ENCODE assay signal across 22 mouse cellular contexts in the genomic region with DNA sequence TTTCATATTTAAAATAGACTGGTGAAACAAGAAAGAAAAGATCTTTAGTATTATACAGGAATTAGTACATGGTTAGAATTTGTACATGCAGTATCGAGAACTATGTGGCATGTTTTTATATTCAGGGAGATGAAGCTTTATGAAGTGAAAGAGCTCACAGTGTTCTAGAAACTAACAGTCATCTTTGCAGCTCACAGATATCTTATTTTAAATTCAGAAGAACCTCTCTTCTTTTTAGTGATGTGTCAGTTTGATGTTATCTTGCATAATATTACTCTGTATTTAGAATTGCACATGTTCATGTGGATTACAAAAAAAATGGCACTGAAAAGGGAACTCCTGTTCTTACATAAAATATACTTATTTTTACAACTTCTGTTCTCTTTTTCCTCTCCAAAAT.
"Had no signal": no experiment of that assay in that cellular context is flagged by ENCODE, and none has a peak within 500 bp of the region (broad histone marks: within the 10 kb centered on the region; RNA-seq: fewer than 3 reads in every experiment).

No protein-coding gene starts in this region.

- DNase-seq: cerebellum, adult 2 months; cerebellum, adult 8-10 months; cerebellum, adult 9-10 months; cerebellum, adult 9-11 months; cerebellum, postnatal 10 days; cerebellum, postnatal 14 days; cerebellum, postnatal 25 days; cerebellum, postnatal 36 days; embryo, embryonic 11 days; forebrain, postnatal 0 days; gastrocnemius, adult 2 months; gastrocnemius, postnatal 10 days; gastrocnemius, postnatal 14 days; gastrocnemius, postnatal 25 days; gastrocnemius, postnatal 36 days; heart, adult 11 months; heart, adult 18-20 months; heart, adult 2 months had no signal

- ATAC-seq: forebrain, embryonic 13.5 days; forebrain, embryonic 14.5 days; forebrain, embryonic 15.5 days; forebrain, embryonic 16.5 days; forebrain, postnatal 0 days had no signal
